Mouse (Mus musculus): ENCODE results near the gene Map3k7cl. TPM values are rescaled to one million over a fixed set of nuclear protein-coding genes. Genes with fewer than 3 reads are reported as not detected.
A peak's percentile ranks its signal among the peaks of the same experiment; 100 is the strongest.

The Map3k7cl gene
- total RNA-seq (2021), result 1 to 10 TPM in 1 of 2 experiments, under 1 TPM in 1; 0.72 to 1.4 TPM
- 0.69 and 0.89 TPM in 2 replicates for polyA plus RNA-seq (2012; rRNA removed)
- long read RNA-seq, result 0 reads

- DNase-seq, result peak; percentile 66
These were observed at the start of gene Map3k7cl for GRCm38 (mm10) chr16:87552907-87553691. Gene Map3k7cl (plus strand): TSS chr16:87553330.

GRCm38 (mm10) chr16:87511706-87512105 lies 41.4 kb upstream of the Map3k7cl start:
- DNase-seq, result no peak

- peak; percentile 48 for DNase-seq
These were observed 40.8 kb upstream of the Map3k7cl start for GRCm38 (mm10) chr16:87512331-87512730.

GRCm38 (mm10) chr16:87524228-87524627 lies 28.9 kb upstream of the Map3k7cl start:
- peak; percentile 34 for DNase-seq

- DNase-seq, result no peak
These were observed 25.4 kb upstream of the Map3k7cl start for GRCm38 (mm10) chr16:87527553-87528249.

GRCm38 (mm10) chr16:87528755-87529154 lies 24.4 kb upstream of the Map3k7cl start:
- DNase-seq, result no peak

GRCm38 (mm10) chr16:87548348-87548747 lies 4.8 kb upstream of the Map3k7cl start:
- peak; percentile 27 for DNase-seq

- no peak for DNase-seq
These were observed 3.2 kb downstream of the Map3k7cl start for GRCm38 (mm10) chr16:87556320-87556719.

- no peak for DNase-seq
These were observed 8.4 kb downstream of the Map3k7cl start for GRCm38 (mm10) chr16:87561501-87561900.

GRCm38 (mm10) chr16:87563524-87563923 lies 10.4 kb downstream of the Map3k7cl start:
- DNase-seq, result no peak

GRCm38 (mm10) chr16:87564564-87564963 lies 11.4 kb downstream of the Map3k7cl start:
- no peak for DNase-seq

GRCm38 (mm10) chr16:87567572-87567971 lies 14.4 kb downstream of the Map3k7cl start:
- DNase-seq, result no peak

GRCm38 (mm10) chr16:87568241-87568640 lies 15.1 kb downstream of the Map3k7cl start:
- DNase-seq, result no peak

- DNase-seq, result no peak
These were observed 16.5 kb downstream of the Map3k7cl start for GRCm38 (mm10) chr16:87569576-87570105.

GRCm38 (mm10) chr16:87570334-87570733 lies 17.2 kb downstream of the Map3k7cl start:
- DNase-seq, result no peak

GRCm38 (mm10) chr16:87573409-87573808 lies 20.3 kb downstream of the Map3k7cl start:
- no peak for DNase-seq

GRCm38 (mm10) chr16:87574160-87574559 lies 21.0 kb downstream of the Map3k7cl start:
- no peak for DNase-seq

- DNase-seq, result no peak
These were observed 22.5 kb downstream of the Map3k7cl start for GRCm38 (mm10) chr16:87575600-87575999.

GRCm38 (mm10) chr16:87578881-87579280 lies 25.8 kb downstream of the Map3k7cl start:
- no peak for DNase-seq

GRCm38 (mm10) chr16:87579462-87579861 lies 26.3 kb downstream of the Map3k7cl start:
- no peak for DNase-seq

GRCm38 (mm10) chr16:87582776-87583175 lies 29.6 kb downstream of the Map3k7cl start:
- no peak for DNase-seq

GRCm38 (mm10) chr16:87584618-87585017 lies 31.5 kb downstream of the Map3k7cl start:
- DNase-seq, result peak; percentile 14

All from adrenal gland, adult 2 months (tissue).